Mouse (Mus musculus): ENCODE data around the gene Pitpnm2. TPM values are rescaled to one million over a fixed set of nuclear protein-coding genes. Genes with fewer than 3 reads are reported as not detected.

Pitpnm2 gene
- total and polyA plus RNA-seq, 2 experiments, result 10.6 to 30.3 TPM

DNA sequence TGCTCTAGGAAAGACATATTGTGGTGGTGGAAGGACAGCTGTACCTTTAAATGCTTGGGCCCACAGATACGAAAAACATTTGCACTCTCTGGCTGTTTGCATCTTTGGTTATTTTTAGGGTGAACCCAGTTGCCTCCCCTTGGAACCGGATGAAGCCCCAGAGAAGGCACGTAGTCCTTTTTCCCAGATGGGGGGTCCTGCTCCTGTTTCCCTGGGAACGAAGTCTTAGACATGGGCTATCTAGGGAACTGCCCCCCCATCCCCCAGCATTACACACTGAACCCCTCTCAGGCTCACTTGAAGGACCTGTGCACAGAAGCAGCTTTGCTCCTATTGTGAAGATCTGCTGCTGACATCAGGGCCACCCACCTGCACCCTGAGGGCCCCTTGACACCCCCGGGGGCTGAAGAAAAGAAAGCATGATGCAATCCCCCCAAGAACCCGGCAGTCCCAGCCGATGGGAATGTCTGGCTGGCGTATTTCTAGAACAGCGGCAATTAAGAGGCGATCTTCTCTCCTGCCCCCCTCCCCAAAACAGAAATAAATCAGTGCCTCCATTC, 56.8 kb downstream of the Pitpnm2 start:
- H3K36me3 ChIP-seq (ENCODE audit: control insufficient read depth, insufficient read depth, low read length), result no peaks in the 10 kb centered on the region
- WGBS, result 85% methylated on average over 10 of the region's 10 CpGs
- H3K4me1 ChIP-seq (ENCODE audit: control insufficient read depth, insufficient read depth, low read length), result peaks cover 23% of the 10 kb centered on the region
- no peak overlapping the region for H3K9ac ChIP-seq (ENCODE audit: low read depth, low read length)
- no peak overlapping the region for H3K4me3 ChIP-seq (ENCODE audit: insufficient read depth, low read depth, low read length)
- TF ChIP-seq CTCF (IDR thresholded peaks at IDR 0.05; ENCODE audit: low read depth, low read length), result no peak
- no peak for TF ChIP-seq POLR2A (IDR thresholded peaks at IDR 0.05; ENCODE audit: extremely low read depth, insufficient read depth, low read length)
- H3K27me3 ChIP-seq (ENCODE audit: control insufficient read depth, insufficient read depth, low read length), result no peaks in the 10 kb centered on the region
- peaks cover 35% of the 10 kb centered on the region; the same call in 1 of the 2 replicates for H3K79me2 ChIP-seq (ENCODE audit: control insufficient read depth, insufficient read depth, low read length)
- DNase-seq (ENCODE audit: extremely low read depth, low read depth, low spot score), result no peak
- no peak overlapping the region for H3K27ac ChIP-seq (replicated peaks; ENCODE audit: insufficient read depth, low read depth, low read length)

- Histone ChIP-seq H3K79me2 (ENCODE audit: control insufficient read depth, insufficient read depth, low read length) (peaks cover 35% of the 10 kb centered on the region; the same call in 1 of the 2 replicates), H3K27ac (replicated peaks; ENCODE audit: insufficient read depth, low read depth, low read length) (no peak overlapping the region), H3K4me1 (ENCODE audit: control insufficient read depth, insufficient read depth, low read length) (peaks cover 26% of the 10 kb centered on the region), H3K9ac (ENCODE audit: low read depth, low read length) (no peak overlapping the region), H3K27me3 (ENCODE audit: control insufficient read depth, insufficient read depth, low read length) (no peaks in the 10 kb centered on the region), H3K4me3 (ENCODE audit: insufficient read depth, low read depth, low read length) (no peak overlapping the region), H3K36me3 (ENCODE audit: control insufficient read depth, insufficient read depth, low read length) (no peaks in the 10 kb centered on the region)
- DNase-seq (ENCODE audit: extremely low read depth, low read depth, low spot score), result no peak
- 89% methylated on average over 7 of the region's 7 CpGs for WGBS
- TF ChIP-seq POLR2A (IDR thresholded peaks at IDR 0.05; ENCODE audit: extremely low read depth, insufficient read depth, low read length), result no peak
- no peak for TF ChIP-seq CTCF (IDR thresholded peaks at IDR 0.05; ENCODE audit: low read depth, low read length)
Measured at GRCm38 (mm10) chr5:124192251-124192710, 57.3 kb downstream of the Pitpnm2 start.

- H3K9ac ChIP-seq (ENCODE audit: low read depth, low read length), result no peak overlapping the region; the same call in 1 of the 2 replicates
- WGBS, result 82% methylated on average over 10 of the region's 10 CpGs
- H3K4me1 ChIP-seq (ENCODE audit: control insufficient read depth, insufficient read depth, low read length), result peaks cover 26% of the 10 kb centered on the region
Measured at GRCm38 (mm10) chr5:124190146-124190870, 59.3 kb downstream of the Pitpnm2 start.

GRCm38 (mm10) chr5:124189572-124189981, 60.0 kb downstream of the Pitpnm2 start:
- Histone ChIP-seq H3K4me3 (ENCODE audit: insufficient read depth, low read depth, low read length) (no peak overlapping the region), H3K79me2 (ENCODE audit: control insufficient read depth, insufficient read depth, low read length) (peaks cover 46% of the 10 kb centered on the region), H3K36me3 (ENCODE audit: control insufficient read depth, insufficient read depth, low read length) (no peaks in the 10 kb centered on the region), H3K9ac (ENCODE audit: low read depth, low read length) (peak overlapping the region; percentile 0; the same call in 1 of the 2 replicates), H3K27me3 (ENCODE audit: control insufficient read depth, insufficient read depth, low read length) (no peaks in the 10 kb centered on the region), H3K4me1 (ENCODE audit: control insufficient read depth, insufficient read depth, low read length) (peaks cover 24% of the 10 kb centered on the region), H3K27ac (replicated peaks; ENCODE audit: insufficient read depth, low read depth, low read length) (peak overlapping the region; percentile 18; the same call in 1 of the 2 replicates)
- peak; percentile 49 for DNase-seq (ENCODE audit: extremely low read depth, low read depth, low spot score)
- 56% methylated on average over 4 of the region's 4 CpGs for WGBS
- TF ChIP-seq CTCF (IDR thresholded peaks at IDR 0.05; ENCODE audit: low read depth, low read length) (no peak), POLR2A (IDR thresholded peaks at IDR 0.05; ENCODE audit: extremely low read depth, insufficient read depth, low read length) (no peak)

More at GRCm38 (mm10) chr5:124190146-124190870, 59.3 kb downstream of the Pitpnm2 start:
- H3K27me3 ChIP-seq (ENCODE audit: control insufficient read depth, insufficient read depth, low read length), result no peaks in the 10 kb centered on the region
- peaks cover 43% of the 10 kb centered on the region for H3K79me2 ChIP-seq (ENCODE audit: control insufficient read depth, insufficient read depth, low read length)
- TF ChIP-seq POLR2A (IDR thresholded peaks at IDR 0.05; ENCODE audit: extremely low read depth, insufficient read depth, low read length) (no peak), CTCF (IDR thresholded peaks at IDR 0.05; ENCODE audit: low read depth, low read length) (no peak)
- no peak overlapping the region for H3K4me3 ChIP-seq (ENCODE audit: insufficient read depth, low read depth, low read length)
- H3K27ac ChIP-seq (replicated peaks; ENCODE audit: insufficient read depth, low read depth, low read length), result peak overlapping the region; percentile 18; the same call in 1 of the 2 replicates
- H3K36me3 ChIP-seq (ENCODE audit: control insufficient read depth, insufficient read depth, low read length), result no peaks in the 10 kb centered on the region
- DNase-seq (ENCODE audit: extremely low read depth, low read depth, low spot score), result peak; percentile 35

DNA sequence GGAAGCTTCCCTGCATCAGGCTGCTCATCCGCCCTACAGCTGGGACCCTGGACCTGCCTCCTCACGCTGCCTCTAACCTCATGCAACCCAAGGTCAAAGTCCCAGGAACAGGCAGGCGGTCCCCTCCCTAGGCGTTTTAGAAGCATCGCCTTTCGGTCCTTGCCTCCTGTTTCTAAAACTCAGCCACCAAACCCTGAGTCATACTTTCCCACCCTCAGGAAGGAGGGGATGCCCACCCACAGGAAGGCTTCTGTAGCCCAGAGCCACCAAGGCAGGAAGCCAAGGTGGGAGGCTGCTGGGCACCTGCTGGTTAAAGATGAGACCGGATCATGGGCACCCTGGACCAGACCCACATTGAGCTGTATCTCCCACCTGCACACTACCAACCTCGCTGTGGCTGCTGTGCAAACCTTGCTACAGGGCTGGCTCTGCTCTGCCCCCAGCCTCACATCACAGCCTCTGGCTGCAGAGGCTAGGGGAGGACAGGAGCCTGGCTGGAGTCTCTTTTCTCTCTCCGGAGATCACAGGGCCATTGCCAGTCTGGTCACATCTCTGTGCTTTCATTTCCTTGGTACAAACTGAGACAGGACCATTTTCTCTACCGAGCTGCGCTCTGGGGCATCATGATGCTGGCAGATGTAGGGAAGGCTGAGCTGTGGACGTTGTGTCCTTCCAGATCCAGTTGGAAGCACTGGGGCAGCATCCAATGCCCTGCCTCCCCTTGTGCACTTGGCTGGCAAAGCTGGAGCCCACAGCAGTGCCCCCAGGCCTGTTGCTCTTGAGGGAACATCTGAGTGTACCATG, 61.9 kb downstream of the Pitpnm2 start:
- no peak overlapping the region for H3K4me3 ChIP-seq (ENCODE audit: insufficient read depth, low read depth, low read length)
- WGBS, result 44% methylated on average over 12 of the region's 12 CpGs
- no peak overlapping the region for H3K9ac ChIP-seq (ENCODE audit: low read depth, low read length)
- peak; percentile 51 for DNase-seq (ENCODE audit: extremely low read depth, low read depth, low spot score)
- H3K27me3 ChIP-seq (ENCODE audit: control insufficient read depth, insufficient read depth, low read length), result no peaks in the 10 kb centered on the region
- peaks cover 45% of the 10 kb centered on the region for H3K79me2 ChIP-seq (ENCODE audit: control insufficient read depth, insufficient read depth, low read length)
- H3K36me3 ChIP-seq (ENCODE audit: control insufficient read depth, insufficient read depth, low read length), result no peaks in the 10 kb centered on the region
- H3K27ac ChIP-seq (replicated peaks; ENCODE audit: insufficient read depth, low read depth, low read length), result no peak overlapping the region
- H3K4me1 ChIP-seq (ENCODE audit: control insufficient read depth, insufficient read depth, low read length), result peaks cover 19% of the 10 kb centered on the region
- no peak for TF ChIP-seq POLR2A (IDR thresholded peaks at IDR 0.05; ENCODE audit: extremely low read depth, insufficient read depth, low read length)
- TF ChIP-seq CTCF (IDR thresholded peaks at IDR 0.05; ENCODE audit: low read depth, low read length), result no peak
